Mouse (Mus musculus): ENCODE results near the gene Elane. TPM values are rescaled to one million over a fixed set of nuclear protein-coding genes. Genes with fewer than 3 reads are reported as not detected.

Gene Elane
- polyA plus RNA-seq, 1 experiment from 2014 or later: 1.1 TPM

DNA sequence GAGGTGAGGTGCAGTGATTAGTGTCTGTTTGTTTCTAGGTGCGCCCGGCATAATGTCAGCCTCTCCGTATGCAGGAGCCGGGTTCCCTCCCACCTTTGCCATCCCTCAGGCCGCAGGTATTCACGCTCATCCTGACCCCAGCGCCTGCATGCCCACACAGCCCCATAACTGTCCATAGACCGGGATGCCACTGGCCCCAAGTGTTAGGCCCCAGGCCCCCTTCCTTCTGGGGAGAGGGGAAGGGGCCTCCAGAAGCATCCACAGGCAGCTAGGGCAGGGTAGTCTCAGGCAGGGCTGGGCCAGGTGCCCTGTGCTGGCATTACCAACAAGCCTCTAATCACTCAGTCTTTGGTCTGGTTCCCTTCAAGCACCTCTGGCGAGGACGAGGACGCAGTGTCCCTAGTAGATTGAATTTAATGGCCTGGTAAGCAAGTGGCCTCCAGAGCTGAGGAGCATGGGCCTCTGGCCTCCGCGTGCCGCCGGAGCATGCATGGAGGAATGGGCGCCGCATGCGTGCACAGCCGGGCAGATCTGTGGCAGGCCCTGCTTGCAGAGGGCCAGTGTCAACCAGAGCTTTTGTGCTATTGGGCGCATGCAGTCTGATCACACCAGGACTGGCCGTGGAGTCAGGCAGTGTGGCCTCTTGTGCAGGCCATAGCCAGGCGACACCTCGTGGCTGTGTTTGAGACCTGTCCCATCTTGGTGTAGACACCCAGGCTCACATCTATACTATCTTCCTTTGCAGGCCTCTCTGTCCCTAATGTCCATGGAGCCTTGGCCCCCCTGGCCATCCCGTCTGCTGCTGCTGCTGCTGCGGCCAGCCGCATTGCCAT, 25.8 kb upstream of the Elane start:
- Histone ChIP-seq H3K36me3 (peaks cover 50% of the 10 kb centered on the region), H3K4me3 (replicated peaks) (no peak overlapping the region), H3K4me2 (replicated peaks) (no peak overlapping the region), H3K27me3 (replicated peaks) (no peaks in the 10 kb centered on the region), H3K9ac (no peak overlapping the region), H3K9me3 (no peaks in the 10 kb centered on the region), H3K4me1 (replicated peaks) (peaks cover 60% of the 10 kb centered on the region), H3K27ac (no peak overlapping the region)
- no peak for ATAC-seq
- WGBS: 89% methylated on average over 26 of the region's 26 CpGs

- Histone ChIP-seq H3K27me3 (replicated peaks) (no peaks in the 10 kb centered on the region), H3K9me3 (no peaks in the 10 kb centered on the region), H3K4me1 (replicated peaks) (peaks cover 58% of the 10 kb centered on the region), H3K27ac (no peak overlapping the region), H3K36me3 (peaks cover 55% of the 10 kb centered on the region), H3K4me2 (replicated peaks) (no peak overlapping the region), H3K4me3 (replicated peaks) (no peak overlapping the region), H3K9ac (no peak overlapping the region)
- no peak for ATAC-seq
- WGBS: 68% methylated on average over 25 of the region's 25 CpGs
These were observed 24.6 kb upstream of the Elane start for GRCm38 (mm10) chr10:79861230-79862048.

DNA sequence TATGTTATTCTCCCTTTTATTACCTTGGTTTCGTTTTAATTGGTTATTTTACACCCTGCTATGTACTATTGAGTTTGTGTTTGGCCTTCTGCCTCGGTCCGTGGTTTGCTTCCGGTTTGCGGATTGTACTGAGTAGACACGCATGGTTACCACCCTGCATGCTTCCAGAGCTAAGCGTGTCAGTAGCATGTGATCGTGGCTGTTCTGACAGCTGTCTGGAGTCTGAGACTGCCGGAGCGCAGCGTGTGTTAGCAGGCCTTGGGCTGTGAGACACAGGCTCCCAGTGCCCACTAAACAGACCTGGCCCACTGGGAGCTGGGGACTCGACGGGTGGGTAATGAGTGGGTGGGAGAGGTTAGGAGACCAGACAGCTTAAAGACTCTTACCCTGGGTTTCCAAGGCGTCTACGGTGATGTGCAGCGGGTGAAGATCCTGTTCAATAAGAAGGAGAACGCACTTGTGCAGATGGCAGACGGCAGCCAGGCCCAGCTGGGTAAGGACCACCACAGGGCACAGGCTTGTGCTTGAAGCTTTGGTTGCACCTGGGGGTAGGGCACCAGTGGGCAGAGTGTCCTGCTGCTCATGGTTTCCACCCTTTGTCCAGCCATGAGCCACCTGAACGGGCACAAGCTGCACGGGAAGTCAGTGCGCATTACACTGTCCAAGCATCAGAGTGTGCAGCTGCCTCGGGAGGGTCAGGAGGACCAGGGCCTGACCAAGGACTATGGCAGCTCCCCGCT, 23.8 kb upstream of the Elane start:
- no peaks in the 10 kb centered on the region for H3K27me3 ChIP-seq (replicated peaks)
- H3K4me1 ChIP-seq (replicated peaks): peaks cover 50% of the 10 kb centered on the region
- H3K9ac ChIP-seq: no peak overlapping the region
- H3K4me2 ChIP-seq (replicated peaks): no peak overlapping the region
- no peak for ATAC-seq
- H3K27ac ChIP-seq: peak overlapping the region; percentile 6; the same call in 1 of the 2 replicates
- no peaks in the 10 kb centered on the region for H3K9me3 ChIP-seq
- 84% methylated on average over 23 of the region's 23 CpGs for WGBS
- H3K36me3 ChIP-seq: peaks cover 55% of the 10 kb centered on the region
- no peak overlapping the region for H3K4me3 ChIP-seq (replicated peaks)

GRCm38 (mm10) chr10:79862925-79863324, 23.1 kb upstream of the Elane start:
- Histone ChIP-seq H3K4me3 (replicated peaks) (no peak overlapping the region), H3K27ac (no peak overlapping the region), H3K27me3 (replicated peaks) (no peaks in the 10 kb centered on the region), H3K36me3 (peaks cover 55% of the 10 kb centered on the region), H3K4me1 (replicated peaks) (peaks cover 43% of the 10 kb centered on the region), H3K9me3 (no peaks in the 10 kb centered on the region), H3K4me2 (replicated peaks) (no peak overlapping the region), H3K9ac (no peak overlapping the region)
- WGBS: 61% methylated on average over 10 of the region's 10 CpGs
- no peak for ATAC-seq

GRCm38 (mm10) chr10:79864351-79865188, 21.5 kb upstream of the Elane start:
- peak overlapping the region; percentile 25 for H3K27ac ChIP-seq
- no peak overlapping the region for H3K9ac ChIP-seq
- ATAC-seq: peak; percentile 38
- H3K36me3 ChIP-seq: peaks cover 45% of the 10 kb centered on the region
- peaks cover 29% of the 10 kb centered on the region for H3K4me1 ChIP-seq (replicated peaks)
- H3K9me3 ChIP-seq: no peaks in the 10 kb centered on the region
- H3K27me3 ChIP-seq (replicated peaks): no peaks in the 10 kb centered on the region
- H3K4me3 ChIP-seq (replicated peaks): no peak overlapping the region
- H3K4me2 ChIP-seq (replicated peaks): no peak overlapping the region
- WGBS: 45% methylated on average over 9 of the region's 10 CpGs

DNA sequence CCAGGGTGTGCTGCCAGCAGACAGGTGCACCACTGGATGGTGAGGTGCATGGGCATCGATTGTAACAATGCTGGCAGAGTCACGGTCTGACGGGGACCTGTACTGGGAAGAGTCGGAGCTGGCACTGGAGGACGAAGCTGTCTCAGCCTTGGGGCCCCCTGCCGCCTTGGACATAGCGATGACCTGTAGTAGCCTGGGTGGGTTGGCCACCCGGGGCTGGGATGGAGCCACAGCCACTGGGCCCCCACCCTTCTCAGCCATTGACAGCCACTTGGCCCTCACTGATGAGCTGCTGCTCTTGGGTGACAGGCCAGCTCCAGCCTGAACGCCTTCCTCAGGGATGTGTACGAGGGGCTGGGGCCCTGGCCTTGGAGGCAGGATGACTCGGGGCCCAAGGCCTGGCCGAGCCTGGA, 20.9 kb upstream of the Elane start:
- Histone ChIP-seq H3K9me3 (no peaks in the 10 kb centered on the region), H3K4me3 (replicated peaks) (no peak overlapping the region), H3K36me3 (peaks cover 39% of the 10 kb centered on the region), H3K27ac (peak overlapping the region; percentile 25), H3K4me2 (replicated peaks) (no peak overlapping the region), H3K4me1 (replicated peaks) (peaks cover 22% of the 10 kb centered on the region), H3K9ac (no peak overlapping the region), H3K27me3 (replicated peaks) (no peaks in the 10 kb centered on the region)
- WGBS: 58% methylated on average over 12 of the region's 12 CpGs
- ATAC-seq: no peak; the same call in 1 of the 2 replicates

DNA sequence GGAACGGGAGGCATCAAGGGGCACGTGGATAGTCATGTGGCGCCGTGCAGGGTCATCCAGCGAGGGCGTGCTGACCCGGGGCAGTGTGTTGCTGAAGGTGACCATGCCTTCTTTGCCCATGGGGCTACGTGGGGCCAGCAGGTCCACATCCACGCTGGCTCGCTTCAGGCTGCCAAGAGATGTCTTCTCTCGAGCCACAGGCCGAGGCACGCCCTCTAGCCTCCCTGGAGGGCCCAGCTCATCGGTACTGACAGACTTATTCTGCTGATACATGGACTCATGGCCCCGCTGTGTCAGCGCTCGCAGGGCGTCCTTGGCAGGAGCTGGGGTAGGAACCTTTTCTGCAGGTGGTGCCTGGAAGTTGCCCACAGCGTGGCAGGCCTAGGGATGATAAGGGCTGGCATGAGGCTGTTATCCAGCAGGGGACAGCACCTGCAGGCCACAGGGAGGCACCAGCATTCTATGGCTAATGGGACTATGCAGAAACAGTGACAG, 20.2 kb upstream of the Elane start:
- no peak for ATAC-seq
- Histone ChIP-seq H3K36me3 (peaks cover 33% of the 10 kb centered on the region), H3K4me2 (replicated peaks) (no peak overlapping the region), H3K27ac (peak overlapping the region; percentile 25), H3K9ac (no peak overlapping the region), H3K27me3 (replicated peaks) (no peaks in the 10 kb centered on the region), H3K4me3 (replicated peaks) (no peak overlapping the region), H3K9me3 (no peaks in the 10 kb centered on the region), H3K4me1 (replicated peaks) (peaks cover 19% of the 10 kb centered on the region)
- WGBS: 68% methylated on average over 19 of the region's 19 CpGs

DNA sequence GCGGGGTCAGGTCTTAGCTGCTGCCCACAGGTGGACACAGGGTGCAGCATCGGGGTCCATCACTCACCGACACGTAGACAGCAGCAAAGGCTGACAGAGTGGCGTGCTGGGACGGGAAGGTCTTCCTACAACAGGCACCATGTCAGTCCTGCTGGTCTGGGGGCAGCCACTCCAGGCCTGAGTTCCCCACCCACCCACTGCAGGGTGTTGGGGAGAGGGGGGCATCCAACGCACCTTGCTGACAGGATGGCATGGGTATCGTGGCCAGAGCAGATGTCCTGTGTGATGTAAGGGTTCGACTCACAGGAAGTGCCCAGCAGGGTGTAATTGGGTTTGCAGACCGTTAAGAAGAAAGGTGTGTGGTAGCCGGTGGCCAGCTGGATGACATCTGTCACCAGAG, 19.4 kb upstream of the Elane start:
- peaks cover 13% of the 10 kb centered on the region; the same call in 1 of the 2 replicates for H3K4me1 ChIP-seq (replicated peaks)
- 77% methylated on average over 11 of the region's 11 CpGs for WGBS

DNA sequence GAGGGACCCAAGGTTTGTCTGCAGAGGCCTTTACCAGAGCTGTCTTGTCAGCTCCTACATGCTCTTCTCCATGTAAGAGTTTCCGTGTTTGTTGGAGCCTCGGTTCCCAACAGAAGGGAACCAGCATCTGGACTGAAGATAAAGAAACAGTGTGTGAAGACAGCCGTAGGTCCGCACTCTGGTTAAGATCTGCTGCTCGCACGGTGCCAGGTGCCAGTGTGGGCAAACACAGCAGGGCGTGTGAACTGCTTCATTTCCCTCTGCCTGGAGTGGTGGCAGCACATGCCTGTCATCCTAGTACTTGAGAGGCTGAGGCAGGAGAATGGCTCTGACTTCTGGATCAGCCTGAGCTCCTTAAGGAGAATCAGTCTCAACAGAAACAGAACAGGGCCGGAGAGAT, 14.2 kb upstream of the Elane start:
- H3K4me3 ChIP-seq (replicated peaks): no peak overlapping the region
- H3K27ac ChIP-seq: no peak overlapping the region
- ATAC-seq: no peak
- no peak overlapping the region for H3K9ac ChIP-seq
- H3K4me2 ChIP-seq (replicated peaks): no peak overlapping the region
- H3K4me1 ChIP-seq (replicated peaks): peaks cover 22% of the 10 kb centered on the region
- no peaks in the 10 kb centered on the region for H3K9me3 ChIP-seq
- no peaks in the 10 kb centered on the region for H3K27me3 ChIP-seq (replicated peaks)
- 93% methylated on average over 8 of the region's 8 CpGs for WGBS
- H3K36me3 ChIP-seq: no peaks in the 10 kb centered on the region

More for the DNA sequence above, 19.4 kb upstream of the Elane start:
- no peak for ATAC-seq
- peaks cover 25% of the 10 kb centered on the region for H3K36me3 ChIP-seq
- H3K27ac ChIP-seq: no peak overlapping the region
- H3K9ac ChIP-seq: no peak overlapping the region
- no peaks in the 10 kb centered on the region for H3K27me3 ChIP-seq (replicated peaks)
- H3K4me3 ChIP-seq (replicated peaks): no peak overlapping the region
- no peak overlapping the region for H3K4me2 ChIP-seq (replicated peaks)
- no peaks in the 10 kb centered on the region for H3K9me3 ChIP-seq

- 48% methylated on average over 3 of the region's 3 CpGs for WGBS
- Histone ChIP-seq H3K4me1 (replicated peaks) (peaks cover 27% of the 10 kb centered on the region), H3K36me3 (no peaks in the 10 kb centered on the region), H3K9ac (no peak overlapping the region), H3K4me3 (replicated peaks) (no peak overlapping the region), H3K4me2 (replicated peaks) (peak overlapping the region; percentile 98), H3K9me3 (no peaks in the 10 kb centered on the region), H3K27me3 (replicated peaks) (no peaks in the 10 kb centered on the region), H3K27ac (no peak overlapping the region)
- no peak for ATAC-seq
These were observed 13.2 kb upstream of the Elane start for GRCm38 (mm10) chr10:79872862-79873261.

DNA sequence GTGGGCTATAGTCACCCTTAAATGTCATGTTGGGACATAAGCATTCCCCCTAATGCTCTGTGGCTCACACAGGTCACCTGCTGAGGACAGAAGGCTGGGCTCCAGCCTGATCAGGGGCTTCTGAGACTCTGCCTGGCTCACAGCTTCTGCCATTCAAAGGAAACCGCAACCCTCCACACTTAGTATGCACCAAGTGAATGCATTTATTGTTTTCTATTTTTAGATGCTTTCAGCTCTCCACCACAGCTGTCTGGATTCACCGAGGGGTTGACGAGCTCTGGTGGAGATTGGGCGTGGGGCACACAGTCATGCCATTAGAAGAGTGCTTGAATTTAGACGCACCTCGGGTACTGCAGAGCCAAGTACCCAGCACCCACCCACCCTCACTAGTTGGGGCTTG, 12.7 kb upstream of the Elane start:
- Histone ChIP-seq H3K36me3 (no peaks in the 10 kb centered on the region), H3K27ac (no peak overlapping the region), H3K4me3 (replicated peaks) (peak overlapping the region; percentile 66), H3K9ac (peak overlapping the region; percentile 77), H3K4me1 (replicated peaks) (peaks cover 27% of the 10 kb centered on the region), H3K9me3 (no peaks in the 10 kb centered on the region), H3K27me3 (replicated peaks) (no peaks in the 10 kb centered on the region), H3K4me2 (replicated peaks) (peak overlapping the region; percentile 98)
- WGBS: 23% methylated on average over 6 of the region's 6 CpGs
- no peak for ATAC-seq
